Mouse (Mus musculus) liver, adult (tissue): ENCODE measurements around the gene Gcc2.
"Not testable (repeated sequence)": the region's sequence is repeated elsewhere in the genome, so short reads cannot be mapped to it uniquely, and the experiment has no call there.

Source experiments
- GATA4 ChIP-seq: IDR thresholded peaks from 2 replicates; pipeline ENCODE4 v1.6.1; 2014; ENCODE audit warnings: mild to moderate bottlenecking, low read length; ENCODE audit not compliant: insufficient replicate concordance

The Gcc2 gene

GRCm38 (mm10) chr10:58255213-58255892, at the start of gene Gcc2:
Gene Gcc2 (plus strand): TSS chr10:58255497.
- TF ChIP-seq GATA4: no peak; the same call in 1 of the 2 replicates

DNA sequence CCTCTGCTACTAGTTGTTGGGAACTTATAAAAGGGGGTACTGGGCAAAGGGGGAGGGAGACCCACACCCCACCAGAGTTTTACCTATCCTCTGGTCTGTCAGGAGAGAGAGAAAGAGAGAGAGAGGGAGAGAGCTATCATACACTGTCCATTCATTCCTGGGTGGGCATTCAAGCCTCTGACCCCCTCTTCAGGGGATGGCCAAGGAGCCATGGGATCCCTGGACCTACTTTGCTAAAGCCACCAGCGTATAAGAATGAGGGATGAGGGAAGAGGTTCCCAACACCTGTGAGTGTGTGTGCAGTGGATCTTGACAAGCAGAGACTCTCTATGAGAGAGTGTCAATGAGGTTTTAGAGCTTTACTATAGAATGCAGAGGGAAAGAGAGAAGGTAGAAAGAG, 49.3 kb upstream of the Gcc2 start:
- TF ChIP-seq GATA4: no peak

DNA sequence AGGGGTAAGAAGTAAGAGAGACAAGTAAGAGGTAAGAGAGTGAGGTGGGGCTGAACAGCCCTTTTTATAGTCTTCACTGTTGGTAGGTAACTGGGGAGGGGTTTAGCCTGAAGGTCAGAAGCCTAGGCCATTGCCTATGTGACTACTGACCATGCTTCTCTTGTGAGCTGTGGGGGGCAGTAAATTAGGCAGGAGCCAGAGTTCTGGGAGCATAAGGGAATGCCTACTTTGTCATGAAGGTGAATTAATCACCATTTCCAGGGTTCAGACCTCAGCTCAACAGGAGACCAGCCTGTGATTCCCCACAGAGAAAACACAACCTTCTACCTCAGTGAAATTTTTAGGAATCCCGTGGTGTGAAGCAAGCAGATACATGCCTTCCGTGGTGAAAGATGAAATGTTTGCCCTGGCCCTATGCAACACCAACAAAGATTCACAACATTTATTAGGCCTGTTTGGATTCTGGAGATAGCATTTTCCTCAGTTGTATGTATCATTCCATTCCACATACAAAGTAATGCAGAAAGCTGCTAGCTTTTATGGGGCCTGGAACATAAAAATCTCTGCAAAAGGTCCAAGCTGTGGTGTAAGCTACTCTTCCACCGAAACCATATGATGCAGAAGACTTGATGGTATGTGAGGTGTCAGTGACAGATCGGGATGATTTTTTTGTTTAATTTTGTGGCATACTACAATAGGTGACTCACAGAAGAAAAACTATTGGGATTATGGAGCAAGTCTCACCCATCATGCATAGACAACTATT, 48.5 kb upstream of the Gcc2 start:
- TF ChIP-seq GATA4: no peak

DNA sequence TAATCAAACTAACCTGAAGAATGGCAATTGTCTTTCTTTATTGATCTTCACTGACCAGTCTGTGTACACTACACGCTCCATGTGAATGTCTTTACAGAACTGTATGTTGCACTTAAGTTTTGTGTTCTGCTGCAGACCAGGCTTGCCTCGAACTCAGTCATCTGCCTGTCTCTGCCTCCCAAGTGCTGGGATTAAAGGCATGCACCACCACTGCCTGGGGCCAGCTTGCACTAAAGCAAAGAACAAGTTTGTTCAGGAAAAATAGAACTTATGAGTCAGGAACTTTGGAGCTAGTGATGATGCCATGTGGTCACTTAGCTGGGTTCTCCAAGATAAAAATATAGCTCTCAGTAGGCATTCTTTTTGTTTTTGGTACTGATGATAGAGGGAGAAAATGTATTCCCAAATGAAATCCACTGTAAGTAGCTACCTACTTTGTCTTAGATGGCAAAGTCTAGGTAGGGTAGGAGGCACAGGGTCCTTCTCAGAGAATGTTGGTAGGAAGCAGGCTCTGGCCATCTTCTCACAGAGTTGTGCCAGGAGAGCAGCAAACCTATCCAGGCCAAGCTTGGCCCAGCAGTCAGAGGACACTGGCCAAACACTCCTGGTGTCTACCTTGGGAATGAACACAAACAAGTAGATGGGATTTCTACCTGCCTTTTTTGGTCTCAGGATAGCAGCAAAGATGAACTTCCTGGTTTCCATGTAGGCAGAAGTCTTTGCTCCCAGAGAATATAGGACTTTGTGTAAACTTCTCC, 45.4 kb upstream of the Gcc2 start:
- no peak for TF ChIP-seq GATA4

DNA sequence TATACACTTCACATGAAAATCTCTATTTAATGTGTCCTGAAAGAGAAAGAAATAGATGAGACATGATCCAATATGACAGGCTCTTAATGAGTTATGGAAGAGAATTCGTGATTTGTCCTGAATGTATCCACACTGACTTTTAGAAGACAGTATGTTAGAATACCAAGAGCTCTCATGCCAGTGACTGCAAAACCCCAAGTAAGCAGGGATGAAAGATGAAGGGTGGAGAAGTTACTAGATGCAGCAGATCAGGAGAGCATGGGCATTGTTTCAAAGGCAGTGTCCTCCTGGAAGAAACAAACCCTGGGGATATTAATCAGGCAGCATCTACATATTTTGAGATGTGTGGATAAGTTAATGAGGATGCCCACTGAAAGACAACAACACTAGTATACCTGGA, 44.8 kb upstream of the Gcc2 start:
- TF ChIP-seq GATA4: no peak

DNA sequence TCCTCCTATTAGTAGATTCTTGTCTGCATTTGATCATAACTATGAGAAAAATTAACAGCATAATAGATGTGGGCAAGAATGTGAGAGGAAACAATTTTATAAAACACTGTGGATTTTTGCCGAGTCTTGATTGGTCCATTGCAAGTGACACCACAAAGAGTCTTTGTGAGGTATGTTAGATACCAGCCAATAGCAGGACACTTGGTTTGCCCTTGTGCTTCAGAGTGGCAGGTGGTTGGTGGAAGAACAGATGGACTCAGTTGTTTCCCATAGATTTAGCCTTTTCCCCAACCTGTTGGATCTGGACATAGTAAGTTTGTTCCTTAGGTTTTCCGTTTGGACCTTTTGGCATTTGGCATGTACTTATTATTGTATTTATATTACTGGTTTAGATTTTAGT, 44.1 kb upstream of the Gcc2 start:
- no peak for TF ChIP-seq GATA4

GRCm38 (mm10) chr10:58212230-58212629, 43.1 kb upstream of the Gcc2 start:
- TF ChIP-seq GATA4: no peak

GRCm38 (mm10) chr10:58214497-58214896, 40.8 kb upstream of the Gcc2 start:
- no peak for TF ChIP-seq GATA4

DNA sequence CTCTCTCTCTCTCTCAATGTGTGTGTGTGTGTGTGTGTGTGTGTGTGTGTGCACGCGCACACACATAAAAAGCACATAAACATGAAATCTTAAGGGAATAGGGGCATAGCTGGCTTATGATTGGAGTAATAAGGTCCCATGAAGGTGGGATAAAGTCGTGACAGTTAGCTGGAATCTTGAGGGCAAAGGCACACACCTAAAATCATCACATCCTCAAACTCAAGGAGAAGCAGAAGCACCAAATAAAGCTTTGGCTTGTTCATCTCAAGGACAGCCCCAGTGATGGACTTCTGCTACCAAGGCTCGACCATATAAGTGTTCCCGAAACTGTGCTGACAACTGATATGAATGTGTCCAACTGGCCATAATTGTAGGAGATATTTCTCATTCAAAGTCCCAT, 40.4 kb upstream of the Gcc2 start:
- TF ChIP-seq GATA4: no peak

DNA sequence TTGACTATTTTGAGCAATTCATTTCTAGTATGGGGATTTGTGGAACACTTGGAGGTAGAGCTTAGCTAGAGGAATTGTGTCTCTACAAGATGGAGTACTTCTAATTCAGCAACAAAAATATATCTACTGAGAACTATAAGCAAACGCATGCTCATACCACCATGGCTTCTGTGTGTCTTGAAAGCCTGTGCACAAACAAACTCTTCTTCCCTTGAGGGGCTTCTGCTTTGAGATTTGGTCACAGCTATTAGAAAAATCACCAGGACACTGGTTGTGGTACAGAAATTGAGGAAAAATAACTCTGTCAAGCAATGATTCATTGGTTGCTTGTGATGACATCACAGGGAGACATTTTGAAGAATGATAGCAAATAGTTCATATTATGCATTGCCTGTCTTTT, 39.9 kb upstream of the Gcc2 start:
- TF ChIP-seq GATA4: no peak

DNA sequence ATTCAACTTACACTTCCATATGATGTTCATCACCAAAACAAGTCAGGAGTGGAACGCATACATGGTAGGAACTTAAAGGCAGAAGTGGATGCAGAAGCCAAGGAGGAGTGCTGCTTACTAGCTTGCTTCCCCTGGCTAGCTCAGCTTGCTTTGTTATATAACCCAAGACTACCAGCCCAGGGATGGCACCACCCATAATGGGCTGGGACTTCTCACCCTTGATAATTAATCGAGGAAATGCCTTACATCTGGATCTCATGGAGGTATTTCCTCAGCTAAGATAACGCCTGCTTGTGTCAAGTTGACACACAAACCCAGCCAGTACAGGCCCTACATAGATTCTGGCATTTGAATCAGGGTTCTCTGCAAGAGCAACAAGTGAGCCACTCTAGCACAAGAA, 37.9 kb upstream of the Gcc2 start:
- TF ChIP-seq GATA4: no peak

GRCm38 (mm10) chr10:58220726-58221125, 34.6 kb upstream of the Gcc2 start:
- TF ChIP-seq GATA4: no peak

GRCm38 (mm10) chr10:58224827-58225785, 30.2 kb upstream of the Gcc2 start, which contains the start of gene AW822073:
Gene AW822073 (minus strand): TSS chr10:58224930.
- not testable (repeated sequence) for TF ChIP-seq GATA4

DNA sequence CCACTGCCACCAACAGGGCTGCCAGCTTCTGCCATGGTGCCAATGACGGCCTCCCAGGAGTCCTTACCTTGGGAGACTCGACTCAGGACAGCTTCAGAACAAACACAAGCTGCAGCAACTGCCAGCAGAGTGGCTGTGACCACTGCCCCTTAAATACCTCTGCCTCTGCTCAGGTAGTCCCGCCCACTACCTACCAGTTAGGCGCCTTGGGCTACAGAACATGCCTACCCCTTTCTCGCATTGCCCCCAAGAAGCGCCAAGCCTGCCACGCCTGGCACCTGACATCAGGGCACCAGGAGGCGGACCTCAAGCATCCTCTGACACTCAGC, 22.7 kb upstream of the Gcc2 start, which contains the start of gene Duxf3:
TSS of gene Duxf3 (minus strand) at position 35 of the 329 bp plus-strand sequence.
- TF ChIP-seq GATA4: not testable (repeated sequence)

- no peak for TF ChIP-seq GATA4
Observed at GRCm38 (mm10) chr10:58236613-58237012, 18.7 kb upstream of the Gcc2 start, which contains the start of gene Gm4981. Gene Gm4981 (minus strand): TSS chr10:58236701.
